Mouse (Mus musculus): ENCODE data around the gene Ppm1h. TPM values are rescaled to one million over a fixed set of nuclear protein-coding genes. Genes with fewer than 3 reads are reported as not detected.

Ppm1h gene
- polyA plus RNA-seq, 1 experiment from 2014 or later: 1.8 TPM

- WGBS: 74% methylated on average over 1 of the region's 1 CpGs
- H3K9ac ChIP-seq (ENCODE audit: low read depth, low read length): no peak overlapping the region
- H3K27me3 ChIP-seq (replicated peaks; ENCODE audit: control insufficient read depth, insufficient read depth, low read length): no peaks in the 10 kb centered on the region
- H3K27ac ChIP-seq (ENCODE audit: low read depth, low read length): no peak overlapping the region
- H3K36me3 ChIP-seq (ENCODE audit: control insufficient read depth, insufficient read depth, low read length): no peaks in the 10 kb centered on the region
- no peaks in the 10 kb centered on the region for H3K9me3 ChIP-seq (ENCODE audit: control insufficient read depth, low read length)
- no peaks in the 10 kb centered on the region for H3K4me1 ChIP-seq (replicated peaks; ENCODE audit: control insufficient read depth, insufficient read depth, low read length)
- no peak overlapping the region for H3K4me2 ChIP-seq
- ATAC-seq (replicated peaks; ENCODE audit: low FRiP score) (no peak), DNase-seq (ENCODE audit: low spot score) (no peak)
- H3K4me3 ChIP-seq (ENCODE audit: low read depth, low read length): no peak overlapping the region
Observed at GRCm38 (mm10) chr10:122763596-122763995, 85.0 kb downstream of the Ppm1h start.

GRCm38 (mm10) chr10:122764653-122765052 lies 86.1 kb downstream of the Ppm1h start:
- Histone ChIP-seq H3K36me3 (ENCODE audit: control insufficient read depth, insufficient read depth, low read length) (no peaks in the 10 kb centered on the region), H3K9ac (ENCODE audit: low read depth, low read length) (no peak overlapping the region), H3K9me3 (ENCODE audit: control insufficient read depth, low read length) (no peaks in the 10 kb centered on the region), H3K27ac (ENCODE audit: low read depth, low read length) (no peak overlapping the region), H3K27me3 (replicated peaks; ENCODE audit: control insufficient read depth, insufficient read depth, low read length) (no peaks in the 10 kb centered on the region), H3K4me1 (replicated peaks; ENCODE audit: control insufficient read depth, insufficient read depth, low read length) (no peaks in the 10 kb centered on the region), H3K4me2 (no peak overlapping the region), H3K4me3 (ENCODE audit: low read depth, low read length) (no peak overlapping the region)
- ATAC-seq (replicated peaks; ENCODE audit: low FRiP score) (no peak), DNase-seq (ENCODE audit: low spot score) (no peak)
- WGBS: 56% methylated on average over 7 of the region's 7 CpGs

GRCm38 (mm10) chr10:122765521-122765920 lies 87.0 kb downstream of the Ppm1h start:
- 53% methylated on average over 4 of the region's 4 CpGs for WGBS
- Histone ChIP-seq H3K4me1 (replicated peaks; ENCODE audit: control insufficient read depth, insufficient read depth, low read length) (no peaks in the 10 kb centered on the region), H3K9me3 (ENCODE audit: control insufficient read depth, low read length) (no peaks in the 10 kb centered on the region), H3K27me3 (replicated peaks; ENCODE audit: control insufficient read depth, insufficient read depth, low read length) (no peaks in the 10 kb centered on the region), H3K27ac (ENCODE audit: low read depth, low read length) (no peak overlapping the region), H3K36me3 (ENCODE audit: control insufficient read depth, insufficient read depth, low read length) (no peaks in the 10 kb centered on the region), H3K9ac (ENCODE audit: low read depth, low read length) (no peak overlapping the region), H3K4me2 (no peak overlapping the region), H3K4me3 (ENCODE audit: low read depth, low read length) (no peak overlapping the region)
- DNase-seq (ENCODE audit: low spot score) (no peak), ATAC-seq (replicated peaks; ENCODE audit: low FRiP score) (no peak)

- Histone ChIP-seq H3K4me1 (replicated peaks; ENCODE audit: control insufficient read depth, insufficient read depth, low read length) (no peaks in the 10 kb centered on the region), H3K4me3 (ENCODE audit: low read depth, low read length) (no peak overlapping the region), H3K36me3 (ENCODE audit: control insufficient read depth, insufficient read depth, low read length) (no peaks in the 10 kb centered on the region), H3K4me2 (no peak overlapping the region), H3K27me3 (replicated peaks; ENCODE audit: control insufficient read depth, insufficient read depth, low read length) (no peaks in the 10 kb centered on the region), H3K9me3 (ENCODE audit: control insufficient read depth, low read length) (no peaks in the 10 kb centered on the region), H3K27ac (ENCODE audit: low read depth, low read length) (no peak overlapping the region), H3K9ac (ENCODE audit: low read depth, low read length) (no peak overlapping the region)
- no peak for DNase-seq (ENCODE audit: low spot score)
- no peak for ATAC-seq (replicated peaks; ENCODE audit: low FRiP score)
- WGBS: 59% methylated on average over 8 of the region's 8 CpGs
Observed at GRCm38 (mm10) chr10:122765992-122766391, 87.4 kb downstream of the Ppm1h start.

GRCm38 (mm10) chr10:122768204-122768892 lies 89.8 kb downstream of the Ppm1h start:
- ATAC-seq (replicated peaks; ENCODE audit: low FRiP score): no peak
- no peak overlapping the region for H3K4me3 ChIP-seq (ENCODE audit: low read depth, low read length)
- 64% methylated on average over 13 of the region's 13 CpGs for WGBS
- no peak for DNase-seq (ENCODE audit: low spot score)
- no peaks in the 10 kb centered on the region for H3K9me3 ChIP-seq (ENCODE audit: control insufficient read depth, low read length)
- no peaks in the 10 kb centered on the region for H3K36me3 ChIP-seq (ENCODE audit: control insufficient read depth, insufficient read depth, low read length)
- no peak overlapping the region for H3K9ac ChIP-seq (ENCODE audit: low read depth, low read length)
- H3K27ac ChIP-seq (ENCODE audit: low read depth, low read length): no peak overlapping the region
- H3K27me3 ChIP-seq (replicated peaks; ENCODE audit: control insufficient read depth, insufficient read depth, low read length): no peaks in the 10 kb centered on the region
- no peaks in the 10 kb centered on the region for H3K4me1 ChIP-seq (replicated peaks; ENCODE audit: control insufficient read depth, insufficient read depth, low read length)
- H3K4me2 ChIP-seq: no peak overlapping the region

GRCm38 (mm10) chr10:122768893-122769341 lies 90.4 kb downstream of the Ppm1h start:
- H3K27me3 ChIP-seq (replicated peaks; ENCODE audit: control insufficient read depth, insufficient read depth, low read length): no peaks in the 10 kb centered on the region
- no peaks in the 10 kb centered on the region for H3K36me3 ChIP-seq (ENCODE audit: control insufficient read depth, insufficient read depth, low read length)
- H3K9me3 ChIP-seq (ENCODE audit: control insufficient read depth, low read length): no peaks in the 10 kb centered on the region
- no peak overlapping the region for H3K9ac ChIP-seq (ENCODE audit: low read depth, low read length)
- ATAC-seq (replicated peaks; ENCODE audit: low FRiP score) (no peak), DNase-seq (ENCODE audit: low spot score) (no peak)
- no peaks in the 10 kb centered on the region for H3K4me1 ChIP-seq (replicated peaks; ENCODE audit: control insufficient read depth, insufficient read depth, low read length)
- no peak overlapping the region for H3K27ac ChIP-seq (ENCODE audit: low read depth, low read length)
- whole genome bisulfite sequencing: 61% methylated on average over 6 of the region's 6 CpGs
- H3K4me2 ChIP-seq: no peak overlapping the region
- H3K4me3 ChIP-seq (ENCODE audit: low read depth, low read length): no peak overlapping the region

- Histone ChIP-seq H3K9me3 (ENCODE audit: control insufficient read depth, low read length) (no peaks in the 10 kb centered on the region), H3K4me2 (no peak overlapping the region), H3K27ac (ENCODE audit: low read depth, low read length) (no peak overlapping the region), H3K9ac (ENCODE audit: low read depth, low read length) (no peak overlapping the region), H3K4me1 (replicated peaks; ENCODE audit: control insufficient read depth, insufficient read depth, low read length) (no peaks in the 10 kb centered on the region), H3K4me3 (ENCODE audit: low read depth, low read length) (no peak overlapping the region), H3K36me3 (ENCODE audit: control insufficient read depth, insufficient read depth, low read length) (no peaks in the 10 kb centered on the region), H3K27me3 (replicated peaks; ENCODE audit: control insufficient read depth, insufficient read depth, low read length) (no peaks in the 10 kb centered on the region)
- ATAC-seq (replicated peaks; ENCODE audit: low FRiP score): no peak
- WGBS: 63% methylated on average over 7 of the region's 7 CpGs
- DNase-seq (ENCODE audit: low spot score): no peak
Observed at GRCm38 (mm10) chr10:122770337-122770736, 91.8 kb downstream of the Ppm1h start.

GRCm38 (mm10) chr10:122770987-122771386 lies 92.4 kb downstream of the Ppm1h start:
- H3K36me3 ChIP-seq (ENCODE audit: control insufficient read depth, insufficient read depth, low read length): no peaks in the 10 kb centered on the region
- no peaks in the 10 kb centered on the region for H3K9me3 ChIP-seq (ENCODE audit: control insufficient read depth, low read length)
- no peak overlapping the region for H3K4me3 ChIP-seq (ENCODE audit: low read depth, low read length)
- H3K4me1 ChIP-seq (replicated peaks; ENCODE audit: control insufficient read depth, insufficient read depth, low read length): no peaks in the 10 kb centered on the region
- 56% methylated on average over 5 of the region's 5 CpGs for WGBS
- H3K27ac ChIP-seq (ENCODE audit: low read depth, low read length): no peak overlapping the region
- no peak overlapping the region for H3K4me2 ChIP-seq
- DNase-seq (ENCODE audit: low spot score) (no peak), ATAC-seq (replicated peaks; ENCODE audit: low FRiP score) (no peak)
- H3K27me3 ChIP-seq (replicated peaks; ENCODE audit: control insufficient read depth, insufficient read depth, low read length): no peaks in the 10 kb centered on the region
- H3K9ac ChIP-seq (ENCODE audit: low read depth, low read length): no peak overlapping the region

GRCm38 (mm10) chr10:122774169-122774568 lies 95.6 kb downstream of the Ppm1h start:
- no peak overlapping the region for H3K4me3 ChIP-seq (ENCODE audit: low read depth, low read length)
- ATAC-seq (replicated peaks; ENCODE audit: low FRiP score) (no peak), DNase-seq (ENCODE audit: low spot score) (no peak)
- H3K9me3 ChIP-seq (ENCODE audit: control insufficient read depth, low read length): no peaks in the 10 kb centered on the region
- no peak overlapping the region for H3K27ac ChIP-seq (ENCODE audit: low read depth, low read length)
- H3K4me1 ChIP-seq (replicated peaks; ENCODE audit: control insufficient read depth, insufficient read depth, low read length): no peaks in the 10 kb centered on the region
- no peak overlapping the region for H3K4me2 ChIP-seq
- no peaks in the 10 kb centered on the region for H3K36me3 ChIP-seq (ENCODE audit: control insufficient read depth, insufficient read depth, low read length)
- H3K9ac ChIP-seq (ENCODE audit: low read depth, low read length): no peak overlapping the region
- H3K27me3 ChIP-seq (replicated peaks; ENCODE audit: control insufficient read depth, insufficient read depth, low read length): no peaks in the 10 kb centered on the region
- WGBS: 80% methylated on average over 7 of the region's 7 CpGs
